Mouse (Mus musculus): ENCODE data around the gene Opcml.

GRCm38 (mm10) chr9:28255905-28256268 lies 465.3 kb downstream of the Opcml start:
- TF ChIP-seq POLR2A (IDR thresholded peaks at IDR 0.05; ENCODE audit: low read depth, low read length), result no peak
- no peak for TF ChIP-seq CTCF (conservative IDR thresholded peaks at IDR 0.05; ENCODE audit: insufficient read depth, insufficient read length, low read depth, low read length)
